Mouse (Mus musculus) gonadal fat pad, adult 2 months (tissue): ENCODE data around the gene Gprc5d. TPM values are rescaled to one million over a fixed set of nuclear protein-coding genes. Genes with fewer than 3 reads are reported as not detected.

Experiments
- DNase-seq: peaks from one replicate; pipeline ENCODE4 v3.0.0-alpha.2; 2012; ENCODE audit warnings: low read depth
- polyA plus RNA-seq: library from polyadenylated mRNA; depleted of rRNA; stranded (reverse); fragments of >200 nt; gene quantifications from 2 replicates; pipeline ENCODE4 v1.2.3, GENCODE M21; 2012; rRNA removed

The Gprc5d gene
- polyA plus RNA-seq, result 0.12 TPM in 1 of 2 replicates, not detected in the other

GRCm38 (mm10) chr6:135118183-135118582 is at the start of gene Gprc5d:
Gene Gprc5d, minus strand, starts transcription at chr6:135118283.
- DNase-seq, result no peak

DNA sequence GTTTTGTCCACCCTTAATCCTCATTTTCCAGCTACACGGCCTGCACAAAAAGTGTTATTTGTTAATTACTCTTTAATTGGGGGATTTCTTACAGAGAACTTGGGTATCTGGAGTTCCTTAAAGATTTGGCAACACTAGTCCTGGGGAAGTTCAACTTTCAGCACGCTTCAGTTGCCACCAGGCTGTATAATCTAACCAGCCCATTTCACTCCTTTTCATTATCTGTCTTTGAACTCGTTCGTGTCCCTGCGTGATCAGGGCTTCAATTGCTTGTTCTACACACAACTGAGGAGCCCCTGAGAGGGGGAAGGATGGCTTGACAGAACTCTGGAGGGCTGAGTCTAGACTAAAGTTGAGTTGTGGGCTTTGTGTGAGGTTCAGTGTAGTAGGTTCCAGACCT is 48.6 kb upstream of the Gprc5d start:
- no peak for DNase-seq

- no peak for DNase-seq
These were observed 48.2 kb upstream of the Gprc5d start for GRCm38 (mm10) chr6:135166262-135166661.

DNA sequence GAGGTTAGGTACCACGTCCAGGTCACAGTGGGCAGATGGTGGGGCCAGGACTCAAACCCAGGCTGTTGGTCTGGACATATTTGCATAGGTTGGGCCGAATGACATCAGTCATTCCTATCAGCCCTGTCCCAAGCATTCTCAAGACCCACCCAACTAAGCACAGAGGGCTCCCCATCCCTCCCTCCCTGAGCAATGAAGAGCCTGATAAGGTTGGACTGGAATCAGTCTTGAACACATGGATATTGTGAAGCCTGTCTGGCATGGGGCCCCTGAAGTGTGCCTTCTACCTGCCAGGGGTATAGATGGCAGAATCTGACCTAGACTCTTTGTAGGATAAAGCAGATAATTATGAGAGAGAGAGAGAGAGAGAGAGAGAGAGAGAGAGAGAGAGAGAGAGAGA is 47.6 kb upstream of the Gprc5d start:
- no peak for DNase-seq

DNA sequence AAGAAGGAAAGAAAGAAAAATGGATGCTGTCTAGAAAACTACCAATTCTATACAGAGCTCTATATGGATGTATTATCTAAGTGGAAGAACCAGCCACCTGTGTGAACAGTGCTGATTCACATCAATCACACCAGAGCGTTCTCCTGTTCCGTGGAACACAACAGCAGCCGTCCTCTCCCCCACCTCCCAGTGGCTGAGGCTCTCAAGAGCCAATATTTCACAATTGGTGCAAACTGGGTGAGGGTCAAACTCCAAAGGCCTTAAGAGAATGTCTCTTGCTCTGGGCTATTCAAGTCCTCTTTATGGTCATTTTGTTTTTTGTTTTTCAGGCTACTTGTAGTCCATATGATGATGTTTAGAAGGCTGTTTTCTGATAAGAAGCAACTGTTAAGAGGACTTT is 47.1 kb upstream of the Gprc5d start:
- no peak for DNase-seq

GRCm38 (mm10) chr6:135162861-135163260 is 44.8 kb upstream of the Gprc5d start:
- no peak for DNase-seq

- no peak for DNase-seq
These were observed 44.2 kb upstream of the Gprc5d start for GRCm38 (mm10) chr6:135162311-135162710.

- no peak for DNase-seq
These were observed 43.3 kb upstream of the Gprc5d start for GRCm38 (mm10) chr6:135161356-135161755.

DNA sequence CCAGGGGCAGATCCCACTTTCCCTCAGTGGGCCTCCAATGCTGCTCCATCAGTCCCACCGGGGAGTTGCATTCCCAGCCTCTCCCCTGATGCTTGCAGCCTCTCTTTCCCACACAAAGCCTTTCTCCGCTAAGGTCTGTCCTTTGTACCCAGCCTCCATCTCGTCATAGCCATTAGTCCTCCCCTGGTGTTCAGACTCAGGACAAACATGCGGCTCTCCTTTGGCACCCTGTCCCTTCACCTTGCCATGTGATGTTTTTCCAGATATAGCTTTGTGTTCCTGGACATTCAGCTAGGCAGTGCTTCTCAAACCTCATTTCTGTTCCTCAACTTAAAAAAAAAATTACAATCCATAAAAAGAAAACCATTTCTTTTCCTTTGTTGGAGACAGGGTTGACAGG is 40.4 kb upstream of the Gprc5d start:
- DNase-seq, result no peak

- DNase-seq, result no peak
These were observed 39.4 kb upstream of the Gprc5d start for GRCm38 (mm10) chr6:135157496-135157895.

DNA sequence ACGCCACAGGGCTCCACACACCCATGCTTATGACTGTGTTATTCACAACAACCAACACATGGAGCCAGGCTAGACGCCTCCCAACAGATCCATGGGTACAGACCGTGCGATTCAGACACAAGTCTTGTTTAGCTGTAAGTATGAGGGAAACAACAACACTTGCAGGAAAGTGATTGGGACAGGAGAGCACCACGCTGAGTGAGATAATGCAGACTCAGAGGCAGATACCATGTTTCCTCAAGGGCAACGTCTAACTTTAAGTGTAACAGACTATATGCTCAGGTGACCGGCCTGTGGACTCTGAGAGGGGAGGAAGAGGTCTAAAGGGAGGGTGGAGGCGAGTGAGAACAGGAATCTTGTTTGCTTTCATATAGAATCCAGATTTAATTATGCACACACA is 38.5 kb upstream of the Gprc5d start:
- DNase-seq, result no peak

GRCm38 (mm10) chr6:135153719-135154118 is 35.6 kb upstream of the Gprc5d start:
- no peak for DNase-seq

GRCm38 (mm10) chr6:135150311-135150710 is 32.2 kb upstream of the Gprc5d start:
- DNase-seq, result no peak

DNA sequence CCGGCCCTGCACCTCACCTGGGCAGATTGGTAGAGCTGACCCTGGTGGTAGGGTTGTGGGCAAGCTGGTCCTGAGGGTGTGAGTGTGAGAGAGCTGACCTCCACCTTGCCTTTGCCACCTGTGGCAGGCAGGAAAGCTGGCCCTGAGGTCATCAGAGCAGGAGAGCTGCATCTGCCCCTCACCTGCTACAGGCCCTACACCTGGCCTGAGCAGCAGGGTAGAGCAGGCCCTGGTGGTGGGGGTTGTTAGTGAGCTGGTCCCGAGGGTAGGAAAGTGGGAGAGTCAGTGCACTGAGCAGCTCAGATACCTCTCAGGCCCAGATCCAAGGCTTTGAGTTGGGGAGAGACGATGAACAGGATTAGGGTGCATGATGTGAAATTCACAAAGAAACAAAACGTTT is 31.6 kb upstream of the Gprc5d start:
- DNase-seq, result no peak

DNA sequence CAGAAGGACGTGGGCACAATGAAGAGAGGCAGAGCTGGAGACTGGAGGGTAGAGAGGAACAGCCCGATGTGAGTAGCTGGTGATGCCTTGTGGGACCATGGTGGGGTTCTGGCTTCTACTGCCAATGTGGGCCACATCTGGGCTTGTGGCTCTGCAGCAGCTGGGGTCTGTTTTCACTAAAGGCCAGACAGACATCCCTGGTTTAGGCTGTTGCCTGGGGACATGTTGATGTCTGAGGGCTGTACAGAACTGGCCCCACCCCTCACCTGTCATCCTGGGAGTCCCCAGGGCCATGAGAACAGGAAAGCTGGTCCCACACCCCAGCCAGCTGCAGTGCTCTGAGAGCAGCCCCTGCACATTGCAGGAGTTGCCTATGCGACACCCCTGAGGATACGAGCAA is 31.1 kb upstream of the Gprc5d start:
- no peak for DNase-seq

GRCm38 (mm10) chr6:135148506-135148905 is 30.4 kb upstream of the Gprc5d start:
- no peak for DNase-seq

GRCm38 (mm10) chr6:135145976-135146375 is 27.9 kb upstream of the Gprc5d start:
- no peak for DNase-seq

- DNase-seq, result no peak
These were observed 26.4 kb upstream of the Gprc5d start for GRCm38 (mm10) chr6:135144516-135144915.

DNA sequence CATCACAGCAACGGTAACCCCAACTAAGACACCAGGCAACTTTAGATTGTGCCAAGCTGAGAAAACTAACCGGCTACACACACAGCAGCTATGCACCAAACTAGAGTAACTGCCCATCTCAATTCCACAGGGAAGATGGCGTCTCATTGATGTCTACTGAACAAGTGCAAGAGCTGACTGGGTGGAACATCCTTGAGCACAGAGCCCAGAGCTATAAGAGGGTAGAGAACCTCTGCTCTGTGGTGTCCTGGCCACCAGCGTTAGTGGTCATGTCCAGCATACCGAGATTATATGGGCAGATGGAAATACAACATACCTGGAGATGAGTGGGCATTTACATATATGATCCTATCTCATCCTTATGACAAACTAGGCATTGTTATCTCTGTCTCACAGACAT is 25.1 kb upstream of the Gprc5d start:
- no peak for DNase-seq

- no peak for DNase-seq
These were observed 23.5 kb upstream of the Gprc5d start for GRCm38 (mm10) chr6:135141451-135142147.

DNA sequence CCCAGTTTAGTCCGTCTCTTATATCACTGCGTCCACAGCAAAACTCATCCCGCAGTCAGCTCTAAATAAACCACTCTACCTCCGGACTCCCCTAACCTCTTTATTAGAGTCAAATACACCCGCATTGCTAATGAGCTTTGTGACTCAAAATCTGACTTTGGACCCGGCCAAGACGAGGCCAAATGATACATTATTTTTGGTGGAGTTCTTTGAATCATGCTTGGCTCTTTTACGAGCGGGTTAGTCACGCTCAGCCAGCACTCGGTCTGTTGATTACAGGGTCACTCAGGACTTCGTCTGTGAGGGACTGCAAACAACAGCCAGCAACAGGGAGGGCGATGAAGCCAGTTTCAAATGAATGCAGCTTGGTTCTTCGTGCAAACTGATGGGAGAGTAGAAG is 20.7 kb upstream of the Gprc5d start:
- DNase-seq, result no peak

- DNase-seq, result no peak
These were observed 20.1 kb upstream of the Gprc5d start for GRCm38 (mm10) chr6:135138207-135138606.

DNA sequence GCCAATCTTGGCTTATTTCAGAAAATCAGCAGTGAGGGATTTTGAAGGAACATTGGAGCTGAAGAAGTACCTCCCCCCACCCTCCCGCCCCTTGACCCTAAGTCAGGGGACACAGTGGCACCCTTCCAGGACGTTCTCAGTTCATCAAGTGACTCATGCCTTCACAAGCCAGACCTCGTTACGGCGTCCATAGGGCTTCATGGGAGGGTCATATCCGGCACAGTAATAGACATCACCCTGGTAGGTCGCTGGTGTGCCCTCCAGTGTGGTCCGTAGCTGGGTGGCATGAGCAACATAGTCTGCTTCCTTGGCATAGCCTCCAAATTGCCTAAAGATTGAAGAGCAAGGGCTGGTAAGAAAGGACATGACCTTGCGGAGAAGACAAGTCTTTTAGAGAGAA is 19.7 kb upstream of the Gprc5d start:
- no peak for DNase-seq
